Mouse (Mus musculus): Measurements from ENCODE around the gene Mapkapk2.

GRCm38 (mm10) chr1:131112576-131112975, 14.9 kb upstream of the Mapkapk2 start:
- TF ChIP-seq POLR2A (IDR thresholded peaks at IDR 0.05; ENCODE audit: low read depth, low read length) (no peak), CTCF (IDR thresholded peaks at IDR 0.05; ENCODE audit: borderline replicate concordance, insufficient read depth, low read length) (no peak)
